8 mouse cellular contexts compared by ENCODE assay signal in genomic region chr11:49243727-49244594, GRCm38 (mm10). TPM values are rescaled to one million over a fixed set of nuclear protein-coding genes. Genes with fewer than 3 reads are reported as not detected.
DNase-seq lines count a peak whose midpoint lies in the region; TF ChIP-seq lines count a peak whose summit lies in the region.

Gene Mgat1, plus strand, starts transcription at chr11:49244191.

- TF ChIP-seq POLR2A in cortical plate, adult 2 months (IDR thresholded peaks at IDR 0.05; ENCODE audit: extremely low read depth, insufficient read depth, low read length) = peak; percentile 58

- peak within 1 kb of the TSS; percentile 82 for H3K27ac ChIP-seq in cortical plate, adult 2 months (ENCODE audit: insufficient read depth, low read length)

- intact Hi-C loops in left cerebral cortex, postnatal 14 days (cut with DNase I) = loop anchor here (10.0 kb wide), 2 partner anchors 389 to 429 kb away; partner anchors contain the start of gene Trim41

- DNase-seq in adipocyte (ENCODE audit: low spot score) = peak; percentile 97
- DNase-seq in gastrocnemius, postnatal 10 days = peak; percentile 94
- DNase-seq in induced T-regulatory cell, adult 2 months (ENCODE audit: low read depth) = peak; percentile 96
- peak; percentile 91 to 92 for DNase-seq in left cerebral cortex, postnatal 14 days (ENCODE audit: low spot score in 2 of 2)
- DNase-seq in mesoderm, embryonic 11.5 days (ENCODE audit: low read depth, low spot score) = peak; percentile 96
- DNase-seq in right cerebral cortex, postnatal 36 days (ENCODE audit: low spot score in 2 of 2) = peak; percentile 87 to 89
- DNase-seq in yolk sac, embryonic 10.5 days (ENCODE audit: low spot score) = peak; percentile 100

- peak within 1 kb of the TSS; percentile 78 for H3K4me3 ChIP-seq in cortical plate, adult 2 months (ENCODE audit: insufficient read depth, low read length)

- no peak for TF ChIP-seq CTCF in cortical plate, adult 2 months (IDR thresholded peaks at IDR 0.05; ENCODE audit: extremely low read depth, insufficient read depth, low read length)

- peaks cover 9% of the 10 kb centered on the region for H3K4me1 ChIP-seq in cortical plate, adult 2 months (ENCODE audit: control insufficient read depth, insufficient read depth, low read length)

RNA-seq across cellular contexts. Expression of gene Mgat1, which starts in this region (rescaled TPM):
- polyA plus RNA-seq in cortical plate, adult 2 months (2012; rRNA removed) = 68.1 and 73.7 TPM in 2 replicates
- total RNA-seq in gastrocnemius, postnatal 10 days (2021) = 10 to 100 TPM; 42.7 to 60.3 TPM
- total RNA-seq in left cerebral cortex, postnatal 14 days (2021) = 10 to 100 TPM; 57.8 to 72.4 TPM

Comparison
In these comparisons a context has a peak if more than half of its experiments do, and no peak if none do; other contexts are left out.
1. Peak in every context shown above with its lines: DNase-seq, H3K4me3 ChIP-seq and H3K27ac ChIP-seq.